Mouse (Mus musculus): ENCODE data around the gene Acrbp.
"Not testable (repeated sequence)": the region's sequence is repeated elsewhere in the genome, so short reads cannot be mapped to it uniquely, and the experiment has no call there.

The Acrbp gene

DNA sequence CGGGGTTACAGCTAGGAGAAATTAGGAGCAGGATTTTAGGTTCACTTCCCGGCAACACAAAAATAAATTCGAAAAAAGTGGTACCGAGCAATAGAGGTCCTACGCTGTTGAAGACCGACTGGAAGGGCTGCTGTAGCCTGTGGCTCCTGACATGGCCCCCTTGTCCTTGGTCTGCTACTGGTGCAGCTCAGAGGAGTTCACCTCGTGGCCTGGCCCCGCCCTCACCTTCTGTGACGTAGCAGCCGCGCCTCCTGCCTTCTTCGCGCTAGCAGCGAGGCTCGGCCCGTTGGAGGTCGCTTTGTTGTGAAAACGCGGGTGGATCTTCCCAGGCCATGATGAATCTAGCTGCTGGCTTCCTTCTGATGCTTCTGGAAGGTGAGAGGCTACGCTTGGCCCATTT is at the start of gene Acrbp:
Acrbp (plus strand) TSS at position 12 of the 400 bp plus-strand sequence.
- no peak for ATAC-seq (ENCODE audit: low TSS enrichment)

DNA sequence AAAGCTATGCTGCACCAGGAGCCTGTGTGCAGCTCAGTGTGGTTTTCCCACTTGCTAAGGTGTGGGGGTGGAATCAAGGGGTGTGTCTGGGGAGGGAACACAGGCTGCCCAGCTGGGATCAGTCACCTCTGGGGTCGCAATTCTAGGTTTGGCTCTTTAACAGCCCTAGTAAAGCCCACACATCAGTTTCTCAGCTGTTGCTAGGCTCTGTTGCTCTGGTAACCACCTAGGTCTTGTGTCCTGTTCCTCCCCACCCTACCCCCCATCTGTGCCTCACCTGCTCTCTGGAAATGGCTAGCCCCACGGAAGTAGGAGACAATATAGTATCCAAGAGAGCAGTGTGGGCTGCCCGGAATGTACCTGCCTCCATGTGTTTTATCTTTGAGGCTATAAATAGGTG is 45.8 kb upstream of the Acrbp start:
- ATAC-seq (ENCODE audit: low TSS enrichment) = no peak

DNA sequence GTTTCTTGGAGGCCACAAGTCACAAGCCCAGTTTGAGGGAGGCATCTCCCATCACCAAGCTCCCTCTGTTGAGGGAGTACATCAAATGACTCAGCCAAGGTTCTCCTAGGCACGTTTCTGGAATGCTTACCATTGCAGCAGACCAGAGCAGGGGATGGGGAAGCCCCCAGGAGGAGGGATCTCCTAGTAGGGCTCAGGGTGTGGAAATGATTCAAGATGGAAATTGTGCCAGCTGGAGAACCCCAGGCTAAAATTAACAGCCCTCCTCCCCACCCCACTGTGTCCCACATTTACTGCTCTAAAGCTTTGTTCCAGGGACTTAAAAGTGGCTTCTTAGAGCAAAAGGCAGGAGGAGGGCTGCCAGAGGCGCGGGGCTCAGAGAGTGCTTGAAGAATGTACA is 44.4 kb upstream of the Acrbp start:
- ATAC-seq (ENCODE audit: low TSS enrichment) = no peak

DNA sequence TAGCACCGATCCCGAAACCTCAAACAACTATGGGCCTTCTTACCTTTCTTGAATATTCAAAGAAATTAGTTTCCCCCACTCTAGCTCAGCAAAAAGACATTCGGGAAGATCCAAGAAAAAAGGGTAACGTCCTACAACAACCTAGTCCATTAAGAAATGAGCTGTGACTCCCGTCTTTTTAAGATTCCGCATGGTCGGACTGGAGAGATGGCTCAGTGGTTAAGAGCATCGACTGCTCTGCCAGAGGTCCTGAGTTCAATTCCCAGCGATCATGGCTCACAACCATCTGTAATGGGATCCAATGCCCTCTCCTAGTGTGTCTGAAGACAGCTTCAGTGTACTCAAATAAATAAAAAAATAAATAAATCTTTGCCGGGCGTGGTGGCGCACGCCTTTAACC is 41.4 kb upstream of the Acrbp start:
- ATAC-seq (ENCODE audit: low TSS enrichment) = no peak

DNA sequence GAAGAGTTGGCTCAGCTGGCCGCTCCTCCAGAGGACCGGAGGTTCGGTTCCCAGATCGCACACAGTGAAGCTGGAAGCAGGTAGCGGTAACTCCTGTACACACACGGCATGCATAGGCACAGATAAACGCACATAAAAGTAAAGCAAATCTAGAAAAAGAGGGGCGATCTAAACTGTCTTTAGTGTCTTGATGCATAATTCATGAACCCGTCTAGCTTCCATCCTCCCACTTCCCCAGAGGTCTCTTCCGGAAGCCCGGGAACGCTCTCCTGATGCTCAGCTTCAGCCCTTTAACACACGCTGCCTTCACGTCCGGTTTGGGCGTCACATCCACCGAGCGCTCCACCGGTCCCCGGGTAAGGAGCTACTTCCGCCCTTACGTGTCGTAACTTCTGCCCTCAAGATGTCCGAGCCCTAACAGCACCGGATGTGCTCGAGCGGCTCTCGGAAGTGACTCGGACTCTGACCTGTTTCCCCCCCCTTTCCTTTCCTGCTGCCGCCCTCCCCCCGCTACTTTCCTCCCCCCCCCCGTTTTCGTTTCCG is 40.8 kb upstream of the Acrbp start:
- peak; percentile 94 for ATAC-seq (ENCODE audit: low TSS enrichment)

DNA sequence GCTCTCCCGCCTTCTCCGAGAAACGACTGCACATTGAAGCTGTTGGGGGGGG is 40.5 kb upstream of the Acrbp start, which contains the start of gene Zfp384:
Zfp384 (plus strand) TSS at position 17 of the 52 bp plus-strand sequence.
- ATAC-seq (ENCODE audit: low TSS enrichment) = no peak

DNA sequence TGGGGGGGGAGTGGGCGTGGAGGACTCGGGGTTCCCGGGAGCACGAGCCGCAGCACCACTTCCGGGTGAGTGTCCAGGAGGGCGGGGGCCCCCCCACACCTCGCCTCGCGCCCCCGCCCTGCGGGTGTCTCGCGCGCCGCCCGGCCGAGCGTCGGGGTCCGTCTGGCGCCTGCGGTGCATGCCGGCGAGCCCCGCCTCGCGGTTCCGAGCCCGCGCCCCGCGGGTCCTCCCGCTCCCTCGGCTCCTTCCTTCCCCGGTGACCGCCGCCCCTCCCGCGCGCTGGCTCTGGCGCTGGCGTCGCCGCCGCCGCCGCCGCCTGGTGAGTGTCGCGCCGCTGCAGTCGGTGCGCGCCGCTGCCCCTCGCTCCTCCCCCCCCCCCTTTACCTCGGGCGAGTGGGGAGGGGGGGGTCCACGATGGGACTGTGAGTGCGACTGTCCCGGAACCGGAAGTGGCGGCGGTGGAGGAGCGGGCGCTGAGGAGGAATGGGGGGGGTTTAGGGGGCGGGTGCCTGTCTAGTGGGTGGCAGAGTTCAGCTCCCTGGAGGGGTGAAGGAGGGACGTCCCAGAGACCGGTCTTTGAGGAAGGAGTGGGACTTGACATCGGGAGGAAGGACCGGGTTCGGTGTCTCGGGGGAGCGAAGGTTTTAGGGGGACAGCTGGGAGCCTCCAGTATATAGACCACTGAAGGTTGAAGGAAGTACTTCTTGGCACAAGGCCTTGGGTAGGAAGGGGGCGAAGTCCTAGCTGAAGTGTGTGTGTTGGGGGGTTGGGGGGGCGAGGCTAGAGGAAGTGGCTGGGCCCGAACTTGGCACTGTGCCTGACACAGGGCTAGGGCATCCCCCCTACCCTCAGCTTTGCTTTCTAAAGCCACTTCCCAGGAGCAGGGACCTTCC is 40.1 kb upstream of the Acrbp start:
- ATAC-seq (ENCODE audit: low TSS enrichment) = peak; percentile 65

DNA sequence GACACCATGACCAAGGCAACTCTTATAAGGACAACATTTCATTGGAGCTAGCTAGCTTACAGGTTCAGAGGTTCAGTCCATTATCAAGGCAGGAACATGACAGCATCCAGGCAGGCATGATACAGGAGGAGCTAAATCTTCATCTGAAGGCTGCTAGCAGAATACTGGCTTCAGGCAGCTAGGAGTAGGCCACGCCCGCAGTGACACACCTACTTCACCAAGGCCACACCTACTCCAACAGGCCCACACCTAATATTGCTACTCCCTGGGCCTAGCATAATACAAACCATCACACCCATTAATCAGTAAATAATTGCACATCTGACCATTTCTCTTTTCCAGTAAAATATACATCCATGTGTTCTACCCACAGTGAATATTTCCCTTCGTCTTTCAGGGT is 31.8 kb upstream of the Acrbp start:
- ATAC-seq (ENCODE audit: low TSS enrichment) = no peak

DNA sequence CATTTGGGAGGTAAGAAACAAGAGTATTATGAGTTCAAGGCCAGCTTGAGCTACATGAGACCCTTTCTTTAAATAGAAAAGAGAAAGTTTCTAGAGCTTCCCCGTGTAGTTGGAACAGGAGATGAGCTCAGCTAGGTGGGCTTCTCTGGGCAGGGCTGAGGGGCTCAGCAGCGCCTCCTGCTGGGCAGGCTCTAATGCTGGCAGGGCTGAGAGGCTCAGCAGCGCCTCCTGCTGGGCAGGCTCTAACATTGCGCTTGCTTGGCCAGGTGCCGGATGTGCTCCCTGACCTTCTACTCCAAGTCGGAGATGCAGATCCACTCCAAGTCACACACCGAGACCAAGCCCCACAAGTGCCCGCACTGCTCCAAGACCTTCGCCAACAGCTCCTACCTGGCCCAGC is 19.0 kb upstream of the Acrbp start:
- ATAC-seq (ENCODE audit: low TSS enrichment) = not testable (repeated sequence)

DNA sequence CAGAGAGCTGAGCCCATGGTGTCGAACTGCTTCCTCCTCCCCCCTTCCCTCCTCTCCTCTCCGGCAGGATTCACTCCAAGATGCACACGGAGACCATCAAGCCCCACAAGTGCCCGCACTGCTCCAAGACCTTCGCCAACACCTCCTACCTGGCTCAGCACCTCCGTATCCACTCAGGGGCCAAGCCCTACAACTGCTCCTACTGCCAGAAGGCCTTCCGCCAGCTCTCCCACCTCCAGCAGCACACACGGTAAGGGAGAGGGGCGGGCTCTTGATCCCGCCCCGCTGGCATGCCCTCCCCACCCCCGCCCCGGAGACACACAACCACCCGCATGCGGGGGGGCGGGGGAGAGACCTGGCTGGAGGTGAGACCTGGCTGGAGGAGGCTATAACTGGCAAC is 17.9 kb upstream of the Acrbp start:
- no peak for ATAC-seq (ENCODE audit: low TSS enrichment)

DNA sequence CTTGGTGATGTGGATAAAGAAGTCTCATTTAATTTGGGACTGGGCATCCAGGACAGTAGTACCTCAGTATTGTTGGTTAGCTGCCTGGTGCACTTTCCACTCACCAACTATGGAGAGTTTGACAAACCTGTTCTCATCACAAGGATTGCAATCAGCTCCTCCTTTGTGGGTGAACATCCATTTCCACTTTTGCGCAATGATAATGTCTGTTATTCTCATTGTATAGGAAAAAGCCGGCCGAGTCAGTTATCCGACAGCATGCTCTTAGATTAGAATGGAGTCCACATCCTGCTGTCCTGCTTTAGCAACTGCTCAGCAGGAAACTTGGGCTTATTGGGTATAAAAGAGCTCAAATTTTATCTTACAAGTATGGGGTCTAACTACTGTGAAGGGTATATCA is 10.8 kb upstream of the Acrbp start:
- no peak for ATAC-seq (ENCODE audit: low TSS enrichment)

DNA sequence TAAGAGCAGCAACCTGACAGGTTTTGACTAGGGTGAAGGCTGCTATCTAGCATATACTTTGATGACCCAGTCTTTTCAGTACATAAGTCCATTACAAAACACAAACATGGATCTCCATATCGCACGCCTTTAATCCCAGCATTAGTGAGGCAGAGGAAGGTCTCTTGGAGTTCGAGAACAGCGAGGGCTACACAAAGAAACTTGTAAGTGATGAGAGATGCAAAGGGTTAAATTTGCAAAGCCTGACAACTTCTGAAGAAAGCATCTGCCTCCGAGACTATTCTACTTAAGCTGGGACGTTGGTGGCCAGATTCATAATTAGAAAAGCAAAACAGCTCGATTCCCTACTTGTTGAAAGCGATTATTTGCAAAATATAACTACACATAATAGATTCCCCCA is 10.4 kb upstream of the Acrbp start:
- no peak for ATAC-seq (ENCODE audit: low TSS enrichment)

DNA sequence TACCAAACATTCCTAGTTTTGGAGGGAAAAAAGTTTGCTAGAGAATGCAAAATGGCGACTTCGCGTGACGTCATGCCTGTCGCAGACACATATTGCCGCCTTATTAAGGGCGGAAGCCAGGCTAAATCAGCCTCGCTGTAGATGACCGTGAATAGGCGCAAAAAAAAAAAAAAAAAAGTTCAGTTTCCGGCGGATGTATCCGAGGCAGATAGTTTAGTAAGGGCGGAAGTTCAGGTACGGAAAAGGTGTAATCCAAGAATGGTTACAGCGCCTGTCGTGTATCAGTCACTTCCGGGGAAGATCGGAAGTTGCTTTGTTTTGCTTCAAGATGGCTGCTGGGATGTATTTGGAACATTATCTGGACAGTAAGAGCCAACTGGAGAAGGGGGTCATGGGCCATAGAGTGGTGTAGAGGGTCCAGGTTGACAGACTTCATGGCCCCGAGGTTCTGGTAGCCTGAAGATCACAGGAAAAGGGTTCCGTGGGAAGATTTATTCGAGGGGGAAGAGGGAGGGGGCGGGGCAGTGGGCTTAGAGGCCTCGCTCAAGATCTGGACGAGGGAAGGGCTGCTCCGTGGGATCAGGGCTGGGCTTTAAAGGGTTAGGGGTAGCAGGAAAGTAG is 9.8 kb upstream of the Acrbp start, which contains the start of gene Ing4:
Ing4 (plus strand) TSS at position 228 of the 621 bp plus-strand sequence.
- ATAC-seq (ENCODE audit: low TSS enrichment) = peak; percentile 95

DNA sequence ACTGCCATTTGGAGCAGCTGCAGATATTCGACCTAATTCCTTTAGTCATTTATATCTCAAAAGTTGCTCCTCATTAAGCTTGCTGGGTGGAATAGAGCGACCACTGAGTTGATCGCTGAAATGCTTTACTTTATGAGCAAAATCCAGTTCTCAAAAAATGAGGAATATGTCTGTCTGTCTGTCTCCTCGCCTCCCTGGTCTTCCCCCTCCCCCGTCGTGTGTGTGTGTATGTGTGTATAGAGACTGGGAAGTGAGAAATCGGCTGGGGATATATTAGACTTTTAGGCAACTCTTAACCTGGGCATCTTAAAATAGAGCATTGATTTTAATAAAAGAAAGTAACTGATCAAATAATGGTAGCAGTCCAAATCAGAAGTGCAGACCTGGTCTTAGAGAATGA is 9.3 kb upstream of the Acrbp start:
- ATAC-seq (ENCODE audit: low TSS enrichment) = no peak

DNA sequence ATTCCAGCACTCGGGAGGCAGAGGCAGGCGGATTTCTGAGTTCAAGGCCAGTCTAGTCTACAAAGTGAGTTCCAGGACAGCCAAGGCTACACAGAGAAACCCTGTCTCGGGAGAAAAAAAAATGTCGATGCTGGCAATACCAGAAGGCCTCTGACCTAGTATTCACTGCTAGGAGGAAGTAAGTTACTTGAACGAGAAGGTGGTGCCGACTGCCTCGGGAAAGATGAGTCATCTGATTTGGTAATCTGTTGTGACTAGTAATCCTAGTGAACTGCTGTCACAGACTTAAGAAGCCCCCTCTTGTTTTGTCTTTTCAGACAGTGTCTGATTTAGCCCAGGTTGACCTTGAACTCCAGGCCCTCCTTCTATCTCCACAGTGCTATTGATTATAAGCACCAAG is 8.4 kb upstream of the Acrbp start:
- ATAC-seq (ENCODE audit: low TSS enrichment) = no peak

DNA sequence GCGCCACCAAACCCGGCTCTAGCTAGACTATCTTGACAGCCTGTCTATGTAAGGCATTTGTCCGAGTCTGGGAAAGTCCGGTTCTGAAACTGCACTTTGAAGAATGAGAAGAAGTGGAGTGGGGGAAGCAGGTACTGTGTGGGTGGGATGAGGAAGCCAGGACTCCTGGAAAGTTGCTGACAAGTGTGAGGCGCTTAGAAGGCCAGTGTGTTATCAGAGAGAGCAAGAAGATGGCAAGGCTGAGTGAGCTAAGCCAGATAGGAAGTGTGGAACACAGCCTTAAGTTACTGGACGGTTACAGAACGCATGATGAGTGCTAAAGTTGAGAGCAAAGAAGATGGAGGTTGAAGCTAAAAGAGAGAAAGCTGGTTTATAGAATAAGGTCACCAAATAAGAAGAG is 7.4 kb upstream of the Acrbp start:
- ATAC-seq (ENCODE audit: low TSS enrichment) = no peak

DNA sequence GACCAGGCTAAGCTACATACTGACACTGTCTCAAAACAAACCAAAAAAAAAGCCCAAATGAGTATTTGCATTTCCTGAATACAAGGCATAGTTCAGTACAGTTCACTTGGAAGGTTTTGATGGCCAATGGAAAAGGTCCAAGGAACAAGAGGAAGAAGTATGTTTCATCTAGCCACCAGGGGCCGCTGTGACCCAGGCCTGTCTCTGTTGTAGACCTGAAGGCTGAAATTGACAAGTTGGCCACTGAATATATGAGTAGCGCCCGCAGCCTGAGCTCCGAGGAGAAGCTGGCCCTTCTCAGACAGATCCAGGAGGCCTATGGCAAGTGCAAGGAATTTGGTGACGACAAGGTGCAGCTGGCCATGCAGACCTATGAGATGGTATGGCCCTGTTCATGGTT is 2.8 kb upstream of the Acrbp start:
- ATAC-seq (ENCODE audit: low TSS enrichment) = peak; percentile 69

DNA sequence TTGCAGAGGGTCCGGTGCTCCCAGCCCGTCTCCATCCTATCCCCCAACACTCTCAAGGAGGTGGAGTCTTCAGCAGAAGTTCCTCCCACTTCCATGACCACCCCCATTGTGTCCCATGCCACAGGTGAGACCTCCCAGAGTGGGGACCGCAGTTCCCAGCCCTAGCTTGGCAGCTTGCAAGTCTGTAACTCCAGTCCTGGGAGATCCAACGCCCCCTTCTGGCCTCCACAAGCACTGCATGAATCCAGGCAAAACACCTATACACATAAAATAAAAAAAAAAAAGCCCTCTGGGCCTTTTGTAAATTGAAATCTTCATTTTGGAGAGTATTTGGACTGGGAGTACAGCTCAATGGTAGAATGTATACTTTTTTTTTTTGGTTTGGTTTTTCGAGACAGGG is 1.7 kb downstream of the Acrbp start:
- ATAC-seq (ENCODE audit: low TSS enrichment) = no peak

DNA sequence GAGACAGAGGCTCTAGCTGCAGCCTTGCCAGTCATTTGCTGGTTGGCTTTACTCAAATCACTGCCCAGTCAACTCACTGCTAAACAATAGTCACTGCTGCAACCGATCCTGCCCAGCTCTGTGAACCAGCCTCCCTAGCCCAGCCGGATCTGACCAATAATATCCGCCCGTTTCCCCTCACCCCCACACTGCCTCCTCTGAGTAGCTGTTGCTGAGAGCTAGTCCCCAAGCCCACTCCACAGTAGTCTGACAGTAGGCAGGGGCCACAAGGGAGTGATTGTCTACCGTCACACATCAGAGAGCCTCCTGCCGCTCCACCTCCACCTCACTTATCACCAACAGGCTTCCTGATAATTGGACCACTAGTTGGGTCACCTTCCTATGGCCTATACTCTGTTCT is 12.0 kb downstream of the Acrbp start:
- ATAC-seq (ENCODE audit: low TSS enrichment) = no peak

DNA sequence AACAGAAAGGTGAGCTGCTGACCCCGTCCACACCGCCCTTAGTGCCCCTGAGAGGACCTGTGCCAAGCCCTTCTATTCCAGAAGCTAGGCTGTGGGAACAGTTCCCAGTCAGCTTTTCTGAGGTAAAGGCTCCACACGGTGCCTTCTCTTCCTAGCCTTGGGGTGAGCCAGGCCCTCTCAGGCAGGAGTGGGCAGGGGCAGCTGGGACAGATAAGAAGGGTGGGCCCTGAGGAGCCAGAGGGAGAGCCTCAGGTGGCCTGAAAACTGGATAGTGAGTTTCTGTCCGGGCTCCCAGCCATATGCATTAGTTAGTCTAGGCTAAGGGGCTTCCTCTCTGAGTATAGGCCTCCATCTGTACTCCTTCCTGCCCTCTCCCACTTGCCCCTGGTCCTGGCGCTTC is 13.0 kb downstream of the Acrbp start:
- ATAC-seq (ENCODE audit: low TSS enrichment) = no peak

DNA sequence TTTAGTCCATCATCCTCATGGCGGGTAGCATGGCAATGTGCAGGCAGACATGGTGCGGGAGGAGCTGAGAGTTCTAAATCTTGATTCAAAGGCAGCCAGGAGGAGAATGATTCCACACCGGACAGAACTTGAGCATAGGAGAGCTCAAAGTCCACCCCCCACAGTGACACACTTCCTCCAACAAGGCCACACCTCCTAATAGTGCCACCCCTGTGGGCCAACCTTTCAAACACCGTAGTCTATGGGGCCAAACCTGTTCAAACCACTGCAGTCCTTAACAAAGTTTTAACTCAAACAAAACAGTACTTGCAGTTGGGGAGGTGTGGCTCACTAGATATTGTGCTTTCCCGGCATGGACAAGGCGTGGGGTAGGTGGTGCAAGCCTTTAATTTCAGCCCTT is 14.4 kb downstream of the Acrbp start:
- no peak for ATAC-seq (ENCODE audit: low TSS enrichment)

DNA sequence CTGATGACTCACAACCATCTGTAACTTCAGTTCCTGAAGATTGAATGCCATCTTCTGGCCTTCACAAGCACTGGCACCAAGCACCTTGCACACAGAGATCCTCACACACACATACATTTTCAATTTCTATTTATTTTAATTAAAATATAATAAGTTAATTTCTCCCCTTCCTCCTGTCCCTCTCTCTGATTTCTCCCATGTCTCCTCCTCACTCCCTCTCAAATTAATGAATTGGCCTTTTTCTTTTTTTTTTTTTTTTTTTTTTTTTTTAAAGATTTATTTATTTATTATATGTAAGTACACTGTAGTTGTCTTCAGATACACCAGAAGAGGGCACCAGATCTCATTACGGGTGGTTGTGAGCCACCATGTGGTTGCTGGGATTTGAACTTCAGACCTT is 15.7 kb downstream of the Acrbp start:
- ATAC-seq (ENCODE audit: low TSS enrichment) = not testable (repeated sequence)

DNA sequence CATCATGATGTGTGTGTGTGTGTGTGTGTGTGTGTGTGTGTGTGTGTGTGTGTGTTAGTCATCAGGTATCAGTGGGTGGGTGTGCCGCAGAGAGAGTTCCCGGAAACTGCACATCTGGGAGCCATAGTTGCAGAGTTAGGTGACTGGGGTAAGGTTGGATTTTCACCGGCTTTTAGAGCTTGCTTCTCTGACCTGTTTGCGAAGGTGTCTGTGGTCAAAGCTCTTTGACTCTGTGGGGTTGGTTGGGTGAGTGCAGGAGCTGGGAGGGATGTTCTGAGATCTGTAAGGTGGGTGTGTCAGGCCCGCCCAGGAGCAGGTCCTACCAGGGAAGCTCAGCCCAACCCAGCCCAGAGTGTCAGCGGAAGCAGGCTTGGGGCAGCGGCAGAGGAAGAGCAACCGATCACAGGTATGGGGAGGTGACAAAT is 18.1 kb downstream of the Acrbp start, which contains the start of gene Lpar5:
Lpar5 (plus strand) TSS at position 350 of the 425 bp plus-strand sequence.
- no peak for ATAC-seq (ENCODE audit: low TSS enrichment)
